In the genomic region with DNA sequence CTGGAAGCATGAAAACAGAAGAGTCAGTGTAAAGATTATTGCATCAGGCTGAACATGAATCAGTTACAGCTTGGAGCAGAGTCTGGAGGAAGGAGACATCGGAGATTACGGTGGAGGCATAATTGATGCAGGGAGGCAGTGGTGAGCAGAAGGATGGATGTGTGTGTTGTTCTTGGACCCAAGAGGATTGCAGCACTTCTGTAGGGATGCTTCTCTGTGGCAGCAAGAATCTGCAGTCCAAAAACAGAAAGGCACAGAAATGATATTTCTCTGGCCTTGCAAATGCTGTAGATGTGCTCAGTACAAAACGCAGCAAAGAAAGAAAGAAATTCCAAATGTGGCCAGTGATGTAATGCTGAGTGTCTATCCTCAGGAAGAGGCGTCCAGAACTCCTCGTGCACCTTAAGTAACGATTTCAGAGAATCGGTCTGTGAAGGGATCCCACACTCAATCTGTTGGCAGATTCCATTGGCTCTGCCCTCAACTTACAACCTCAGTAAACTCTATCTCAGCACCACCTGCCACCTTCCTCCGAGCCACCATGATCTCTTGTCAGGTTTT, we compare ENCODE assay signal across 20 mouse cellular contexts. TPM values are rescaled to one million over a fixed set of nuclear protein-coding genes. Genes with fewer than 3 reads are reported as not detected.
DNase-seq lines count a peak whose midpoint lies in the region; ATAC-seq lines count a peak whose summit lies in the region.
"Had no signal": no experiment of that assay in that cellular context is flagged by ENCODE, and none has a peak within 500 bp of the region (broad histone marks: within the 10 kb centered on the region; RNA-seq: fewer than 3 reads in every experiment).

No protein-coding gene starts in this region.

- no peak for ATAC-seq in hindbrain, embryonic 13.5 days (ENCODE audit: low FRiP score)
- no peak for ATAC-seq in hindbrain, embryonic 11.5 days (ENCODE audit: low FRiP score)
- ATAC-seq: intestine, embryonic 15.5 days had no signal

- H3K27me3 ChIP-seq in hindbrain, embryonic 13.5 days, result no peaks in the 10 kb centered on the region
- H3K27me3 ChIP-seq in hindbrain, embryonic 11.5 days (ENCODE audit: control insufficient read depth, insufficient read depth, low read length), result no peaks in the 10 kb centered on the region
- H3K27me3 ChIP-seq: forebrain, embryonic 12.5 days; heart, embryonic 12.5 days; hindbrain, embryonic 15.5 days; intestine, embryonic 15.5 days had no signal

- WGBS in hindbrain, embryonic 13.5 days, result 86% methylated on average over 8 of the region's 8 CpGs
- 92% methylated on average over 8 of the region's 8 CpGs for WGBS in hindbrain, embryonic 11.5 days

- H3K27ac ChIP-seq in hindbrain, embryonic 13.5 days, result peak overlapping the region; percentile 24; the same call in 1 of the 2 replicates
- no peak overlapping the region for H3K27ac ChIP-seq in hindbrain, embryonic 11.5 days (ENCODE audit: low read depth, low read length)
- H3K27ac ChIP-seq: forebrain, embryonic 12.5 days; hindbrain, embryonic 15.5 days; intestine, embryonic 15.5 days had no signal

- H3K4me2 ChIP-seq in hindbrain, embryonic 13.5 days, result no peak overlapping the region
- no peak overlapping the region for H3K4me2 ChIP-seq in hindbrain, embryonic 11.5 days (replicated peaks; ENCODE audit: low read depth, low read length)
- H3K4me2 ChIP-seq: forebrain, embryonic 12.5 days; heart, embryonic 12.5 days; hindbrain, embryonic 15.5 days; intestine, embryonic 15.5 days; liver, embryonic 11.5 days had no signal

- no peaks in the 10 kb centered on the region for H3K9me3 ChIP-seq in hindbrain, embryonic 13.5 days
- H3K9me3 ChIP-seq in hindbrain, embryonic 11.5 days (ENCODE audit: control insufficient read depth, low read length), result no peaks in the 10 kb centered on the region
- H3K9me3 ChIP-seq: forebrain, embryonic 12.5 days; heart, embryonic 12.5 days; hindbrain, embryonic 15.5 days; intestine, embryonic 15.5 days; megakaryocyte, embryonic 14.5 days had no signal

- no peak overlapping the region for H3K9ac ChIP-seq in hindbrain, embryonic 13.5 days
- no peak overlapping the region for H3K9ac ChIP-seq in hindbrain, embryonic 11.5 days (ENCODE audit: low read depth, low read length)
- H3K9ac ChIP-seq: forebrain, embryonic 12.5 days; heart, embryonic 12.5 days; hindbrain, embryonic 15.5 days; intestine, embryonic 15.5 days had no signal

- H3K36me3 ChIP-seq in hindbrain, embryonic 13.5 days, result no peaks in the 10 kb centered on the region
- H3K36me3 ChIP-seq in hindbrain, embryonic 11.5 days (ENCODE audit: control insufficient read depth, insufficient read depth, low read length), result no peaks in the 10 kb centered on the region
- H3K36me3 ChIP-seq: forebrain, embryonic 12.5 days; heart, embryonic 12.5 days; hindbrain, embryonic 15.5 days; intestine, embryonic 15.5 days had no signal

- no peak overlapping the region for H3K4me3 ChIP-seq in hindbrain, embryonic 13.5 days
- no peak overlapping the region for H3K4me3 ChIP-seq in hindbrain, embryonic 11.5 days (ENCODE audit: low read depth, low read length)
- H3K4me3 ChIP-seq: forebrain, embryonic 12.5 days; heart, embryonic 12.5 days; hindbrain, embryonic 15.5 days; intestine, embryonic 15.5 days; megakaryocyte, embryonic 14.5 days had no signal

- DNase-seq in hindbrain, embryonic 11.5 days (ENCODE audit: low spot score), result no peak
- DNase-seq in right cerebral cortex, adult 18-20 months, result peak; percentile 64
- no peak for DNase-seq in right cerebral cortex, postnatal 14 days
- peak; percentile 52 to 79 for DNase-seq in frontal cortex, postnatal 36 days (ENCODE audit: low spot score in 2 of 2)
- peak; percentile 23 to 79 for DNase-seq in right cerebral cortex, postnatal 36 days (ENCODE audit: low spot score in 2 of 2)
- DNase-seq in gastrocnemius, adult 18-20 months (ENCODE audit: low spot score), result no peak
- DNase-seq in gastrocnemius, adult 8-10 months (ENCODE audit: low spot score in 2 of 2), result no peak
- DNase-seq: adrenal gland, adult 8-10 months; cerebellum, postnatal 14 days; kidney, postnatal 36 days; lung, adult 2 months; midbrain, embryonic 14.5 days; thymus, postnatal 14 days had no signal

- H3K4me1 ChIP-seq in hindbrain, embryonic 13.5 days (replicated peaks), result peaks cover 15% of the 10 kb centered on the region; the same call in 1 of the 2 replicates
- no peaks in the 10 kb centered on the region for H3K4me1 ChIP-seq in hindbrain, embryonic 11.5 days (replicated peaks; ENCODE audit: control insufficient read depth, insufficient read depth, low read length)
- H3K4me1 ChIP-seq: intestine, embryonic 15.5 days; megakaryocyte, embryonic 14.5 days had no signal

RNA-seq across cellular contexts. Expression of a gene that starts 43.2 kb away (rescaled TPM):
- polyA plus RNA-seq in hindbrain, embryonic 13.5 days (2015; fragmentation: Nextera tagmentation; extraction: Ambion mirVana), result 21.1 and 24.9 TPM in 2 replicates
- 18.6 and 24.0 TPM in 2 replicates for polyA plus RNA-seq in hindbrain, embryonic 11.5 days (2014; fragmentation: Nextera tagmentation; extraction: Ambion mirVana)
- total RNA-seq in gastrocnemius, adult 18-20 months (2021), result 10 to 100 TPM; 16.0 to 16.7 TPM
- total RNA-seq in gastrocnemius, adult 8-10 months (2022), result 10 to 100 TPM; 13.6 to 20.4 (median 17.5) TPM

Comparison
In these comparisons a context has a peak if more than half of its experiments do, and no peak if none do; other contexts are left out.
1. DNase-seq: peak in right cerebral cortex, adult 18-20 months (single experiment), frontal cortex, postnatal 36 days (2 of 2) and right cerebral cortex, postnatal 36 days (2 of 2); none in hindbrain, embryonic 11.5 days (single experiment), right cerebral cortex, postnatal 14 days (single experiment), gastrocnemius, adult 18-20 months (single experiment) and gastrocnemius, adult 8-10 months (0 of 2).